Mouse (Mus musculus) left cerebral cortex, adult 11 months (tissue): ENCODE measurements around the gene Tas2r121.
A peak's percentile ranks its signal among the peaks of the same experiment; 100 is the strongest.
"Not testable (repeated sequence)": the region's sequence is repeated elsewhere in the genome, so short reads cannot be mapped to it uniquely, and the experiment has no call there.

ENCODE experiments used
- DNase-seq: peaks from one replicate; pipeline ENCODE4 v3.0.0; 2022; ENCODE audit warnings: low spot score

The Tas2r121 gene

DNA sequence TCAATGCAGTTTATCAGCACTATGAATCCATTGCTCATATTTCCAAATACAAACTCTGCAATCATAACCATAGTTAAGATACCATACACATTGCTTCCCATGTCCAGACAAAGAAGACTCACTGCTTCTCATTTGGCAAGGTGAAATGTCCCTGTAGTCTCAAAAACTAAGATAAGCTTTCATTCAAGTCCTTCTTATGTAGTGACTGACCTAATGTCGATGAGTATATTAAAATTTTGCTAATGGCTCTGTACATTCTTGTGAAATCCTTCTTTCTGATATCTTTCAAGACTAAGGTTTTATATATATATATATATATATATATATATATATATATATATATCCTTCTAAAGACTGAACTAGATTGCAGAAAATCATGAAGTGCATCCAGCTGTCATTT is at the start of gene Tas2r121:
Gene Tas2r121, minus strand, starts transcription at position 101 of the 400 bp plus-strand sequence.
- no peak for DNase-seq

DNA sequence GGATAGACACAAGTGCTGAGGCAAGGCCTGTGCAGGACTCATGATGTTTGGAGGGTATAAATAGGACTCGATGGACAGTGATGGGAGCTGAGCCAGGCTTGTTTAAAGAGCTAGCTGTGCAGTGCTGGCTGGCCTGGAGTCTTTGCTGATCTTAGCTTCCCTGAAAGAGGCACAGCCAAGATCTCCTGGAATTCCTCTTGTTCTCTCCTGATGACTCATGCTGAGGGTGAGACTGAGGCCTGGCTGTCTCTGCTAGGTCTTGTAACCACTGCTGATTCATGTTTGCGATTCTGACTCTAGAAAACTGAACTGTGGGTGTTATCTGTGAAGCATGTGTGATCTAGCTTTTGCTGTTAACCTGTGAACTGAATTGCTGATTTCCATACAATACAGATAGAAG is 49.4 kb upstream of the Tas2r121 start:
- DNase-seq: peak; percentile 1

DNA sequence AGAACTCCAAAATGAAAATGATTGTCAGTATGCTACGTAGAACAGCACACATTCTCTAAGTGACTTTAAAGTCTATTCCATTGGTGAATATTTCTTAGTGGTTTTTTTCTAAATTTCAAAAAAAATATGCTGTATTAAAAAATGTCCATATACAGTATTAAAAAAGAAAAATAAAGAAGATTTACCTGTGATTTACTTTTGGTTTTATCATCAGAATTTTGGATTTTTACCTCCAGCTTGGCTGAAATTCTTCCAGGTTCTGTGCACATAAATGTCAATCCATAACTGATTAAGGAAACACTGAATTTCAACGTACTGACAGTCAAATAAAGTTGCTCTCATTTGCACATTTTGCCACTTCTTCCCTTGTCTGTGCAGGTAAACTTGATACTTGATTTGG is 37.1 kb upstream of the Tas2r121 start, which contains the start of gene Tas2r115:
Gene Tas2r115, minus strand, starts transcription at position 101 of the 400 bp plus-strand sequence.
- no peak for DNase-seq

DNA sequence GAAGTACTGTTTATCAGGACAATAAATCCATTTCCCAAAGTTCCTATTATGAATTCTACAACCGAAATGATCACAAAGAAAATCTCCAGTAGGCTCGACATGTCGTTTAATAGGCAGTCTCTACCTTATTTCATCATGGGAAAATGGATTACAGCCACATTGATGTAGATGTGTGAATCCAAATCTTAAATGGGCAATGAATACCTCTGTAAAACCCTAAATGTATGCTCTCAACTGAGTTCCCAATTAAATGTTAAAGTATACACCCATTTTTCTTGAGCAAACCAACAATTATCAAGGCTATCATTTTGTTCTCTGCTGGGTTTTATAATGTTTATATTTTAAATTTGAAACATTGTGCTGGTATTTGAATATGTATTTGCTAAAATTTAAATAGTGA is 11.0 kb upstream of the Tas2r121 start, which contains the start of gene Tas2r122:
Gene Tas2r122, minus strand, starts transcription at position 101 of the 400 bp plus-strand sequence.
- no peak for DNase-seq

DNA sequence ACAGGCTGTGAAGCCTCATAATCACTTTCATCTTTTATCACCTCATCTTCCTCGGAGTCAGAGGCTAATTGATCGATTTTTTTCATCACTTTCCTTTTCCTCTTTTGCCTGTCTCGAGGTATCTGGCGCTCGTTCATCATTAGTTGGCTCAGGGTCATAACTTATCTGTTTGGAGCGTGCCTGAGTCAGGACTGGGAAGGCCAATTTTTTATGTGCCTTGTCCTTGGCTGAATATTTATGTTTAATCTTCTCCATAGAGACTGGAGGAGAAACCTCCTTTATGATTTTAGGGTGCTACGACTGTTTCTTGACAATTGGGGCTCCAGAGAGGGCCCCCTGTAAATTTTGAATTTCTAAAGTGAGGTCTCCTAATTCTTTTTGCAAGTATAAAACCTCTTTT is 9.2 kb downstream of the Tas2r121 start:
- not testable (repeated sequence) for DNase-seq

DNA sequence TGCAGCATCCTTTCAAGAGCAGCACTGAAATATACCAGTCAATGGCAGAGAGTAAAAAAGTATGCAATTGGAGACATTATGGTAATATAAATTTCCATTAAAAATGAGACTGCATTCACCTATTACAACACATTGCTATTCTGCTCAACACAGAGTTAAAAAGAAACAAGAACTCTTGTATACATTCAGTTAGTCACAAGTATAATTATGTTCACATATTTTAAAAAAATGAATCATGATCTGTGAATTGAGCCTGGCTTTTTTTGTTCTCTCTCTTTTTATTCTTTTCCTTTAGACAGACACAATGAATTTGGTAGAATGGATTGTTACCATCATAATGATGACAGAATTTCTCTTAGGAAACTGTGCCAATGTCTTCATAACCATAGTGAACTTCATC is 44.2 kb downstream of the Tas2r121 start, which contains the start of gene Tas2r120:
Gene Tas2r120, plus strand, starts transcription at position 301 of the 400 bp plus-strand sequence.
- no peak for DNase-seq

DNA sequence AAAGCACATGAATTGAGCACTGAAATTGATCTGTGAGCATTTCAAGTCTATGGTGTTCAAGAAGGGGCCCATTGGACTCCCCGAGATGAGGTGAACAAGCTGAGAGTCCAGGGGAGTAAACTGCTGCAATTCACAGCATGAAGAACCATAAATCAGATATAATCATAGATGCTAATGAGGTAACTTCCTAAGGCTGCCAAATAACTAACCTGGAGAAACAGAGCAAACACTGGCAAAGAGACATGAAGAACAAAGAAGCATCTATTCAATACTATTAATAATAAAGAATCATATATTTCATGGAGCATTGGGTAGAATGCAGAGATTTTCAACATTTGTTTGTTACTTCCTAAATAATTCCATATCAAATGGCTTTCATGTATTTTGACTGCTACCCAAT is 49.4 kb downstream of the Tas2r121 start, which contains the start of gene A630073D07Rik:
Gene A630073D07Rik, minus strand, starts transcription at position 101 of the 400 bp plus-strand sequence.
- no peak for DNase-seq
